Comparison of ENCODE assay signal across 8 mouse cellular contexts in the genomic region with DNA sequence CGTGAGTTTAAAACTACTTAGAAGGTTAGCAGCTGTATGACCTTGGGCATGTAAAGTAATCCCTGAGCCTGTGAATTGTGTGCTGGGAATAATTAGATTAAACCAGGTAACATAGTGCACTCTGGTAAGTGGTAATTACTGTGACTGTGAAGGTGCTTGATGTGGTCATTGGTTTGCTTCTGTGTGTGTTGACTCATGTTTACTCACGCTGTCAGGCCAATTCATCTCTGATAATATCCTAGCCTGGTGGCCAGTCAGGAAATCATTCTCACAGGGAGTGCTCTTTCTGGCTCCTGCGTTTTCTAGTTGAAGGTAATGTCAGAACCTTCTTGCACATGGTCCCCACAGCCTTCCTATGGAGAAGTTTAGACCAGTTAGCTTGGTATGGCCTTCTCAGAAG. TPM values are rescaled to one million over a fixed set of nuclear protein-coding genes. Genes with fewer than 3 reads are reported as not detected.
DNase-seq lines count a peak whose midpoint lies in the region; ATAC-seq and TF ChIP-seq lines count a peak whose summit lies in the region.

No protein-coding gene starts in this region.

- H3K4me1 ChIP-seq in heart, embryonic 14.5 days (ENCODE audit: control insufficient read depth in 2 of 2, insufficient read depth in 2 of 2, low read length in 2 of 2): peaks cover 4 to 12% of the 10 kb centered on the region in 2 experiments; a peak in 2 of 4 replicates
- H3K4me1 ChIP-seq in G1E (ENCODE audit: insufficient read depth, low read depth, low read length): peaks cover 11% of the 10 kb centered on the region
- H3K4me1 ChIP-seq in forebrain, embryonic 13.5 days: peaks cover 20% of the 10 kb centered on the region
- peaks cover 19% of the 10 kb centered on the region for H3K4me1 ChIP-seq in liver, embryonic 16.5 days (ENCODE audit: control insufficient read depth, low read depth, low read length)

- ATAC-seq in heart, embryonic 14.5 days (ENCODE audit: insufficient number of reproducible peaks, insufficient read depth, low FRiP score, low read depth): no peak
- no peak for ATAC-seq in G1E (ENCODE audit: extremely low read depth, insufficient number of reproducible peaks, low FRiP score, poor library complexity, severe bottlenecking)
- no peak for ATAC-seq in forebrain, embryonic 13.5 days
- ATAC-seq in liver, embryonic 16.5 days (ENCODE audit: low read depth): no peak
- no peak for ATAC-seq in monocyte, adult 5-6 weeks (replicated peaks; ENCODE audit: insufficient number of reproducible peaks, low FRiP score, low TSS enrichment, poor library complexity, severe bottlenecking)

- H3K9ac ChIP-seq in heart, embryonic 14.5 days (ENCODE audit: low read length): peak overlapping the region; percentile 95
- peak overlapping the region; percentile 88 for H3K9ac ChIP-seq in forebrain, embryonic 13.5 days
- peak overlapping the region; percentile 97 for H3K9ac ChIP-seq in liver, embryonic 16.5 days (ENCODE audit: low read depth, low read length)

- TF ChIP-seq CTCF in G1E (IDR thresholded peaks at IDR 0.05; ENCODE audit: low read depth, low read length): no peak

- H3K4me3 ChIP-seq in heart, embryonic 14.5 days (ENCODE audit: control insufficient read depth in 1 of 2, insufficient read depth in 1 of 2, low read depth in 1 of 2, low read length in 2 of 2): peak overlapping the region; percentile 91 to 94
- H3K4me3 ChIP-seq in G1E (ENCODE audit: low read depth, low read length): peak overlapping the region; percentile 85
- peak overlapping the region; percentile 89 for H3K4me3 ChIP-seq in forebrain, embryonic 13.5 days
- H3K4me3 ChIP-seq in liver, embryonic 16.5 days (ENCODE audit: low read depth, low read length): peak overlapping the region; percentile 97

- H3K4me2 ChIP-seq in heart, embryonic 14.5 days (ENCODE audit: low read length): peak overlapping the region; percentile 78
- H3K4me2 ChIP-seq in forebrain, embryonic 13.5 days: peak overlapping the region; percentile 77
- peak overlapping the region; percentile 62 for H3K4me2 ChIP-seq in liver, embryonic 16.5 days (ENCODE audit: low read depth, low read length)

- H3K27me3 ChIP-seq in heart, embryonic 14.5 days (ENCODE audit: control insufficient read depth, insufficient read depth, low read length): no peaks in the 10 kb centered on the region
- H3K27me3 ChIP-seq in G1E (ENCODE audit: insufficient read depth, low read length): no peaks in the 10 kb centered on the region
- no peaks in the 10 kb centered on the region for H3K27me3 ChIP-seq in forebrain, embryonic 13.5 days
- H3K27me3 ChIP-seq in liver, embryonic 16.5 days (ENCODE audit: control insufficient read depth, insufficient read depth, low read depth, low read length): no peaks in the 10 kb centered on the region

- no peaks in the 10 kb centered on the region for H3K9me3 ChIP-seq in heart, embryonic 14.5 days (ENCODE audit: control insufficient read depth, low read length)
- H3K9me3 ChIP-seq in G1E (replicated peaks): no peaks in the 10 kb centered on the region
- H3K9me3 ChIP-seq in forebrain, embryonic 13.5 days (replicated peaks): no peaks in the 10 kb centered on the region
- H3K9me3 ChIP-seq in liver, embryonic 16.5 days (replicated peaks; ENCODE audit: control insufficient read depth, low read length): no peaks in the 10 kb centered on the region

- H3K27ac ChIP-seq in heart, embryonic 14.5 days (replicated peaks in 1 of 2; ENCODE audit: control insufficient read depth in 1 of 2, insufficient read depth in 1 of 2, low read depth in 2 of 2, low read length in 2 of 2): no peak overlapping the region
- H3K27ac ChIP-seq in forebrain, embryonic 13.5 days: no peak overlapping the region
- H3K27ac ChIP-seq in liver, embryonic 16.5 days (ENCODE audit: low read length): peak overlapping the region; percentile 84

- 10% methylated on average over 3 of the region's 3 CpGs for WGBS in heart, embryonic 14.5 days
- WGBS in forebrain, embryonic 13.5 days: 39% methylated on average over 3 of the region's 3 CpGs
- 13% methylated on average over 3 of the region's 3 CpGs for WGBS in liver, embryonic 16.5 days (ENCODE audit: insufficient replicate concordance)

- peaks cover 26% of the 10 kb centered on the region for H3K36me3 ChIP-seq in heart, embryonic 14.5 days (ENCODE audit: control insufficient read depth, insufficient read depth, low read length)
- H3K36me3 ChIP-seq in G1E (replicated peaks): peaks cover 37% of the 10 kb centered on the region
- peaks cover 13% of the 10 kb centered on the region; the same call in 1 of the 2 replicates for H3K36me3 ChIP-seq in forebrain, embryonic 13.5 days (ENCODE audit: poor library complexity, severe bottlenecking)
- peaks cover 15% of the 10 kb centered on the region for H3K36me3 ChIP-seq in liver, embryonic 16.5 days (ENCODE audit: control insufficient read depth, insufficient read depth)

- no peak for DNase-seq in heart, adult 9 months (ENCODE audit: low spot score in 2 of 2)
- no peak for DNase-seq in G1E (ENCODE audit: low spot score)
- DNase-seq in spleen, postnatal 14 days (ENCODE audit: low spot score in 2 of 2): no peak
- DNase-seq in frontal cortex, adult 2 months (ENCODE audit: extremely low spot score in 1 of 2, low spot score in 1 of 2): no peak

RNA-seq across cellular contexts. Expression of gene Kdm5c, which starts 1.3 kb away (rescaled TPM):
- 19.9 and 31.7 TPM in 2 replicates for polyA plus RNA-seq in heart, embryonic 14.5 days (2014; fragmentation: Nextera tagmentation; extraction: Ambion mirVana)
- total RNA-seq in G1E (2014; fragmentation: Nextera tagmentation) (99.4 and 130 TPM in 2 replicates), G1E (2017) (48.0 and 48.2 TPM in 2 replicates)
- polyA plus RNA-seq in G1E (2012): 67.7 and 71.5 TPM in 2 replicates
- polyA plus RNA-seq in forebrain, embryonic 13.5 days (2015; fragmentation: Nextera tagmentation; extraction: Ambion mirVana): 36.1 and 39.6 TPM in 2 replicates
- 22.2 and 28.1 TPM in 2 replicates for polyA plus RNA-seq in liver, embryonic 16.5 days (2015; fragmentation: Nextera tagmentation; extraction: Ambion mirVana)
- polyA plus RNA-seq in frontal cortex, adult 2 months (2012; rRNA removed): 25.7 and 36.9 TPM in 2 replicates
- 36.0 to 60.8 TPM (median 38.0 TPM) in 3 replicates for total RNA-seq in monocyte, adult 5-6 weeks (2017)
